Mouse (Mus musculus) erythroblast, embryonic 14.5 days (primary cell): ENCODE results near the gene Morc4.

Experiments
- GATA1 ChIP-seq: IDR thresholded peaks from 2 replicates; pipeline ENCODE4 v1.6.1; 2012; ENCODE audit warnings: low read length, inconsistent platforms, mixed read lengths
- TAL1 ChIP-seq: IDR thresholded peaks from 3 replicates; pipeline ENCODE4 v1.6.1; 2012; ENCODE audit warnings: low read length, inconsistent platforms, mixed read lengths

DNA sequence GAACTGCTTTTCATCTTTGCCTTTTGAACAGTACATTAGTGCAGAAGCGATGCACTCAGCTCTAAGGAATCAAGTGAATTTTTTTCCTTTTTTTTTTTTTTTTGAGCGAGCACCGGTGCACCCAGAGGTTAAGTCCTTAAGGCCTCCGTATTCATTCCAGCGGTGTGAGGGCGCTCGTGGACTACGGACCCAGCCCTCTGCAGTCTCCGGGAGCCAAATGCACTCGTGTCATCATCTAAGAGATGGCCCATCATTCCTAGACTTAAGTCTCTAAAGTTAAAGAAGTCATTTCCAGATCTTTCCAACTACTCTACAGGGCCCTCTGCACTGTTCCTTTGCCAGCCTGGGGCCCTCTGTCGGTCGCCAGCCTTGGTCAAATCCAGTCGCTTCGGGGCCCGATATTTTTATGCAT is 1.2 kb downstream of the Morc4 start:
- TF ChIP-seq TAL1 (no peak), GATA1 (no peak)
